Mouse (Mus musculus) heart, adult 2 months (tissue): ENCODE data around the gene Scd1.

Source experiments
- CTCF ChIP-seq: fragments of 200-600 bp; IDR thresholded peaks from 2 replicates; pipeline ENCODE4 v1.8.1; 2022; ENCODE audit warnings: antibody characterized with exemption, mild to moderate bottlenecking, moderate library complexity
- EP300 ChIP-seq: fragments of 200-500 bp; IDR thresholded peaks from 2 replicates; pipeline ENCODE4 v1.6.1; 2011; ENCODE audit warnings: low read depth, low read length, control low read depth; ENCODE audit not compliant: insufficient read depth

DNA sequence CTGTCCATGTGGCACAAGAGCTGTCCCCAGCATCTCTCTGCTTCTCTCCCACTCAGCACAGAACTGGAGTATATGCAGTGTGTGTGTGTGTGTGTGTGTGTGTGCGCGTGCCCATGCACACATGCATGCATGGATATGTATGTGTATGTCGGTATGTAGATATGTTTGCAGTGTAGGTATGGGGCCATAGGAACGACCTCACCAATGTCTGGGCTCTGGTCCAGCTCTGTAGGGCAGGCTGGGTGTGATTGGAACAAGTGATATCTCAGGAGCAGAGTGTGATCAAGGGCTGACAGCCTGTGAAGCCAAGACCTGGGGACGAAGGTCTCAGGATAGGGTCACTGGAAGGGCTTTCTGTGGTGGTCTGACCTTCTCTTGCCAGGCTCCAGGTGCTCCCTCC, 7.8 kb upstream of the Scd1 start:
- TF ChIP-seq CTCF (no peak), EP300 (no peak)
